Mouse (Mus musculus): ENCODE results near the gene Prr18.

GRCm38 (mm10) chr17:8298281-8298680 lies 39.0 kb upstream of the Prr18 start:
- no peak for TF ChIP-seq CTCF (IDR thresholded peaks at IDR 0.05; ENCODE audit: low read depth)
- no peak for TF ChIP-seq EP300 (IDR thresholded peaks at IDR 0.05; ENCODE audit: low read depth)

Measured in heart, postnatal 0 days (tissue).